8 mouse cellular contexts compared by ENCODE assay signal in the genomic region with DNA sequence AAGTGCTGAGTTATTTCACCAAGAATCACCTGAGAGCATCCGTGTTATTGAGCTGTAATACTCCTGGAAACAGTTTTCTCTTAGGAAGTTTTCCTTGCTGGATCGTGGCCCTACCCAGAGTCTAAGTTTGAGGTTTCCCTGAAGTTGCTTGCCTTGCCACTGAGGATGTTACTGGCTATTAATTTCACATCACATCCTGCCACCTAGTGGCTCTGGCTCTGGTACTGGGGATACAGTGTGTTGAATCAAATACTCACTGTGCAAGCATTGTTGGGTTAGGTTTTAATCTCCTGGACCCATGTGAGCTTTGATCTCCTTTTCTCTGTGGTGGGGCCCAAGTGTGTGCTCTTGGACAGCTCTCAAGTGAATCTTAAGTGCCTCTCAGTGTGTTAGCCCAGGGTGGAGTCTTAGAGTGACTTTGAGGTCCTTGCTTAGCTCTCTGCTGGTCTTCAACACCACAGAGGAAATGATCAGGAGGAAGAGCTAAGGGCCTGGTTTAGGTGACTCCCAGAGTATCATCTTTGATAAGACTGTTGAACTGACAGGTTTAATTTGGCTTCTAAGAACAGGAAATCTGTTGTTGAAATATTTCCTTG. TPM values are rescaled to one million over a fixed set of nuclear protein-coding genes. Genes with fewer than 3 reads are reported as not detected.
DNase-seq lines count a peak whose midpoint lies in the region; ATAC-seq lines count a peak whose summit lies in the region.

No protein-coding gene starts in this region.

- no peaks in the 10 kb centered on the region for H3K36me3 ChIP-seq in kidney, embryonic 15.5 days
- no peaks in the 10 kb centered on the region for H3K36me3 ChIP-seq in lung, embryonic 15.5 days
- H3K36me3 ChIP-seq in forebrain, embryonic 12.5 days (replicated peaks): no peaks in the 10 kb centered on the region

- H3K9me3 ChIP-seq in kidney, embryonic 15.5 days (replicated peaks): no peaks in the 10 kb centered on the region
- no peaks in the 10 kb centered on the region for H3K9me3 ChIP-seq in lung, embryonic 15.5 days
- H3K9me3 ChIP-seq in forebrain, embryonic 12.5 days: no peaks in the 10 kb centered on the region

- DNase-seq in heart, postnatal 14 days: peak; percentile 33 to 54
- DNase-seq in heart, postnatal 25 days (ENCODE audit: low spot score): no peak
- DNase-seq in NIH3T3 (ENCODE audit: low read depth): peak; percentile 63
- peak; percentile 49 for DNase-seq in embryo, embryonic 11 days
- DNase-seq in right cerebral cortex, postnatal 25 days: peak; percentile 11

- intact Hi-C loops in heart, postnatal 14 days (cut with DNase I): loop anchor here (1.0 kb wide), 1 partner anchor 193 kb away; no protein-coding TSS in a partner anchor
- intact Hi-C loops in heart, postnatal 25 days (cut with DNase I): loop anchor here (1.0 kb wide), 1 partner anchor 193 kb away; no protein-coding TSS in a partner anchor

- no peak overlapping the region for H3K4me3 ChIP-seq in kidney, embryonic 15.5 days (replicated peaks)
- no peak overlapping the region for H3K4me3 ChIP-seq in lung, embryonic 15.5 days
- H3K4me3 ChIP-seq in forebrain, embryonic 12.5 days (replicated peaks): no peak overlapping the region

- no peak overlapping the region for H3K4me2 ChIP-seq in kidney, embryonic 15.5 days
- no peak overlapping the region for H3K4me2 ChIP-seq in lung, embryonic 15.5 days
- H3K4me2 ChIP-seq in forebrain, embryonic 12.5 days: no peak overlapping the region

- 50% methylated on average over 2 of the region's 2 CpGs for WGBS in kidney, embryonic 15.5 days
- 33% methylated on average over 2 of the region's 2 CpGs for WGBS in lung, embryonic 15.5 days
- 68% methylated on average over 2 of the region's 2 CpGs for WGBS in forebrain, embryonic 12.5 days

- H3K9ac ChIP-seq in kidney, embryonic 15.5 days: no peak overlapping the region
- no peak overlapping the region for H3K9ac ChIP-seq in lung, embryonic 15.5 days
- H3K9ac ChIP-seq in forebrain, embryonic 12.5 days: no peak overlapping the region

- no peaks in the 10 kb centered on the region for H3K4me1 ChIP-seq in kidney, embryonic 15.5 days
- H3K4me1 ChIP-seq in lung, embryonic 15.5 days: no peaks in the 10 kb centered on the region
- no peaks in the 10 kb centered on the region for H3K4me1 ChIP-seq in forebrain, embryonic 12.5 days

- H3K27ac ChIP-seq in kidney, embryonic 15.5 days: no peak overlapping the region
- no peak overlapping the region for H3K27ac ChIP-seq in lung, embryonic 15.5 days
- H3K27ac ChIP-seq in forebrain, embryonic 12.5 days: no peak overlapping the region

- peak; percentile 62; the same call in 1 of the 2 replicates for ATAC-seq in kidney, embryonic 15.5 days (replicated peaks; ENCODE audit: low FRiP score)
- peak; percentile 57; the same call in 1 of the 2 replicates for ATAC-seq in lung, embryonic 15.5 days (ENCODE audit: borderline replicate concordance, extremely low read depth, low FRiP score, low TSS enrichment)
- ATAC-seq in forebrain, embryonic 12.5 days (ENCODE audit: low FRiP score): no peak

- H3K27me3 ChIP-seq in kidney, embryonic 15.5 days: no peaks in the 10 kb centered on the region
- no peaks in the 10 kb centered on the region for H3K27me3 ChIP-seq in lung, embryonic 15.5 days
- H3K27me3 ChIP-seq in forebrain, embryonic 12.5 days: no peaks in the 10 kb centered on the region

RNA-seq across cellular contexts. Expression of a gene that starts 47.6 kb away (rescaled TPM):
- under 1 TPM; 0.73 to 0.79 TPM for total RNA-seq in heart, postnatal 14 days (2021)
- total RNA-seq in heart, postnatal 25 days (2021): under 1 TPM; 0.39 to 0.87 TPM
- 1.3 and 1.6 TPM in 2 replicates for polyA plus RNA-seq in kidney, embryonic 15.5 days (2015; fragmentation: Nextera tagmentation; extraction: Ambion mirVana)
- polyA plus RNA-seq in lung, embryonic 15.5 days (2015; fragmentation: Nextera tagmentation; extraction: Ambion mirVana): 1.8 and 2.2 TPM in 2 replicates
- 2.3 and 2.9 TPM in 2 replicates for polyA plus RNA-seq in forebrain, embryonic 12.5 days (2016; fragmentation: Nextera tagmentation; extraction: Ambion mirVana)
